Mouse (Mus musculus) spleen, adult 2 months (tissue): Measurements from ENCODE around the gene Pmch. TPM values are rescaled to one million over a fixed set of nuclear protein-coding genes. Genes with fewer than 3 reads are reported as not detected.

Source experiments
- DNase-seq, 2 experiments: peaks; one replicate each; pipeline versions ENCODE4 v3.0.0 to v3.0.0-alpha.2; 2012 to 2021; ENCODE audit warnings: low spot score in 2 of 2, low read depth in 1 of 2
- H3K27ac ChIP-seq: fragments of 200-500 bp; 2 replicates; pipeline ENCODE4 v1.5.1; 2012; ENCODE audit warnings: low read length, inconsistent platforms; ENCODE audit not compliant: insufficient read depth
- H3K27me3 ChIP-seq: fragments of 200-500 bp; 2 replicates; pipeline ENCODE4 v1.6.1; 2012; ENCODE audit warnings: mild to moderate bottlenecking, moderate library complexity, low read length, inconsistent platforms; ENCODE audit not compliant: control insufficient read depth, insufficient read depth
- H3K36me3 ChIP-seq: fragments of 200-500 bp; 2 replicates; pipeline ENCODE4 v1.6.1; 2012; ENCODE audit warnings: mild to moderate bottlenecking, low read length, inconsistent platforms; ENCODE audit not compliant: control insufficient read depth, insufficient read depth
- H3K4me1 ChIP-seq: fragments of 200-500 bp; 2 replicates; pipeline ENCODE4 v1.6.1; 2011; ENCODE audit warnings: inconsistent platforms; ENCODE audit not compliant: control insufficient read depth, insufficient read depth, insufficient read length
- H3K4me3 ChIP-seq: fragments of 200-500 bp; 2 replicates; pipeline ENCODE4 v1.5.1; 2011; ENCODE audit warnings: mild to moderate bottlenecking, inconsistent platforms; ENCODE audit not compliant: insufficient read depth, insufficient read length; ENCODE audit errors: extremely low read depth
- CTCF ChIP-seq: fragments of 200-500 bp; IDR thresholded peaks from 2 replicates; pipeline ENCODE4 v1.5.1; 2011; ENCODE audit warnings: mild to moderate bottlenecking, inconsistent platforms; ENCODE audit not compliant: insufficient read depth, insufficient read length, insufficient replicate concordance; ENCODE audit errors: extremely low read depth
- POLR2A ChIP-seq: fragments of 200-500 bp; IDR thresholded peaks from 2 replicates; pipeline ENCODE4 v1.6.1; 2011; ENCODE audit warnings: low read depth, low read length, inconsistent platforms
- WGBS: fragments of 180-500 bp; shearing (Covaris S2); methylation state at CpG from one replicate; pipeline ENCODE4 v1.1.7; 2018; 5-methylcytosine and 5-hydroxymethylcytosine counted together
- polyA plus RNA-seq: library from polyadenylated mRNA; depleted of rRNA; stranded (reverse); fragments of >200 nt; gene quantifications from 2 replicates; pipeline ENCODE4 v1.2.3, GENCODE M21; 2012; rRNA removed

Pmch gene
- polyA plus RNA-seq, 1 experiment, result not detected

DNA sequence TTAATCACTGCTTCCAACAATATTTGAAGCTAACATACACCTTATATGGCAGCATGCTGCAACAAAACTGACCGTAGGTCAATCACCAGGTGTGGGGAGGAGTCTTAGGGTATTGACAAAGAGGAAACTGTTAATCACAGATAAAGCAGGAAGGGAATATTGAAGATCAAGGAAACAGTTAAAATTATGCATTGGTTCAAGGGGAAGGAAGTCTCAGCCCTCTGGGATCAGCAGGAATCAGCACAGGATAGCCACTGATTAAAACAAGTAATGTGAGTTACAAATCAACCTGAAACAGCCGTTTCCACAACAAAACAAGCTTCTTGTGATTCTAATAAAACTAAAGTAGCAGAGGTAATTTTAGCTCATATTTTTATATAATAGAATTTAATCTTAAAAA lies 26.0 kb upstream of the Pmch start:
- H3K27me3 ChIP-seq, result no peaks in the 10 kb centered on the region
- DNase-seq, result no peak
- TF ChIP-seq CTCF (no peak), POLR2A (no peak)
- H3K4me3 ChIP-seq, result no peak overlapping the region
- H3K4me1 ChIP-seq, result no peaks in the 10 kb centered on the region
- WGBS, result 64% methylated on average over 2 of the region's 2 CpGs
- no peaks in the 10 kb centered on the region for H3K36me3 ChIP-seq
- no peak overlapping the region for H3K27ac ChIP-seq

DNA sequence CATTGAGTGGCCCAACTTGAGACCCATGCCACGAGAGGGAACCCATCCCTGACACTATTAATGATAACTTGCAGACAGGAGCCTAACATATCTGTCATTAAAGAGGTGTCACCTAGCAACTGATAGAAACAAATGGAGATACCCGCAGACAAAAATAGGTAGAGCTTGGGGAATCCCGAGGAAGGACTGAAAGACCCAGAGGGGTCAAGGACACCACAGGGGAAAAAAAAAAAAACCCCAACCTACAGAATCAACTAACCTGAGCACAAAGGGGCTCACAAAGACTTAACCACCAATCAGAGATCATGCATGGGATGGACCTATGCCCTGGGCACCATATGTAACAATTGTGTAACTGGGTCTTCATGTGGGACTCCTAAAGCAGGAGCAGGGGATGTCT lies 23.5 kb upstream of the Pmch start:
- H3K27ac ChIP-seq, result no peak overlapping the region
- H3K4me1 ChIP-seq, result no peaks in the 10 kb centered on the region
- H3K4me3 ChIP-seq, result no peak overlapping the region
- no peak for TF ChIP-seq POLR2A
- TF ChIP-seq CTCF, result no peak
- no peak for DNase-seq
- no peaks in the 10 kb centered on the region for H3K27me3 ChIP-seq
- no peaks in the 10 kb centered on the region for H3K36me3 ChIP-seq
- WGBS, result 83% methylated on average over 3 of the region's 3 CpGs

DNA sequence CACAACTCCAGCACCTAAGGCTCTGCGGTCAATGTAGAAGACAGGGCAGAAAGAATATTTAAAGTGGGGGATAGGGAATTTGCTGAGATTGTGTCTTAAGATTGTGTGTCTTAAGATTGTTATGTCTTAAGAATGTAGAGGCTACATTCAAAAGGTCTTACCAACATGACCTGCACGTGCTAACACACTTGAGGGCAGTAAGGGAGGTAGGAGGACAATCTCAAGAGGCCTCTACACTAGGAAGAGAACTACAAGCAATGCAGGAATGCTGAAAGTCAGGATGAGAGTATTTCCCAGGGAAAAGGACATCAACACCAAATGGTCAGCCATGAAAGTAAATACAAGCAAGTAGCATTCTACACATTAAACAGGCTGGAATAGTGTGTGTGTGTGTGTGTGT lies 15.3 kb downstream of the Pmch start:
- no peak overlapping the region for H3K27ac ChIP-seq
- H3K4me1 ChIP-seq, result no peaks in the 10 kb centered on the region
- H3K36me3 ChIP-seq, result no peaks in the 10 kb centered on the region
- 93% methylated on average over 2 of the region's 2 CpGs for WGBS
- no peaks in the 10 kb centered on the region for H3K27me3 ChIP-seq
- no peak for DNase-seq
- TF ChIP-seq POLR2A, result no peak
- TF ChIP-seq CTCF, result no peak
- no peak overlapping the region for H3K4me3 ChIP-seq

DNA sequence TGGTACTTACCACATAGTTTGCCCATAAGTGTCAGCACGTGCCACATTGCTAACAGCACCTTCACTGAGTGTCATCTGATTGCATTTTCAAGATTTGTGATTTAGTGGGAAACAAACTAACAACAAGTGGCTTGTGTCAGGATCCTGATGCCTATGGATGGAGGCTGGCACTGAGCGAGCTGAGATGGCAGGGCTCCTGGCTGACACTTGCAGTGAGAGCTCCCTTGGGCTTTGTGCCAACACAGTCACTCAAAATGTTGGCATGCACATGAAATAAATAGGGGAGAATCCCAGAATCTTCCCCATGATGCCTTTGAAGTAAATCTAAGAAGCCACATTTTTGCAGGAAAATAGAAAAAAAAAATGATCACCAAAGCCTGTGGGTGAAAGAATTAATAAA lies 22.4 kb downstream of the Pmch start:
- DNase-seq, result no peak
- 91% methylated on average over 2 of the region's 2 CpGs for WGBS
- no peak overlapping the region for H3K4me3 ChIP-seq
- TF ChIP-seq POLR2A (no peak), CTCF (no peak)
- no peaks in the 10 kb centered on the region for H3K4me1 ChIP-seq
- H3K36me3 ChIP-seq, result no peaks in the 10 kb centered on the region
- no peaks in the 10 kb centered on the region for H3K27me3 ChIP-seq
- no peak overlapping the region for H3K27ac ChIP-seq

DNA sequence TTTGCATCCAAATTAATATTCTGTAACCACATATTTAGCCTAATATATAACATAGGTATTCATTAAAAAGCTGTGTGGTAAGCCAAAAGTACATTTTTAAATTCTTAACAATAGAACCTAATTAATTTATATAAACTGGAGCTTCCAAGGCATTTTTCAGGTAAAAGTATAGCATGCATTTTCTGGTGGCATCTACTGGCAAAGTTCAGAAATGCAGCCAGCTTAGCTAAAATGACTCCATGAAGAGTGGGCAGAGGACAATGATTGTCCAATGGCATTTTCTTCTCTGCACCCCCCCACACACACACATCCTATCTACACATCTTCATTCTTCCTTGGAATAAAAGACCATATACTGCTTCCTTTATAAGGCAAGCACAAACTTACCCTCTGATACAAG lies 28.8 kb downstream of the Pmch start:
- H3K27ac ChIP-seq, result no peak overlapping the region
- DNase-seq, result no peak
- H3K27me3 ChIP-seq, result no peaks in the 10 kb centered on the region
- H3K36me3 ChIP-seq, result no peaks in the 10 kb centered on the region
- no peaks in the 10 kb centered on the region for H3K4me1 ChIP-seq
- TF ChIP-seq CTCF, result no peak
- no peak for TF ChIP-seq POLR2A
- H3K4me3 ChIP-seq, result no peak overlapping the region

DNA sequence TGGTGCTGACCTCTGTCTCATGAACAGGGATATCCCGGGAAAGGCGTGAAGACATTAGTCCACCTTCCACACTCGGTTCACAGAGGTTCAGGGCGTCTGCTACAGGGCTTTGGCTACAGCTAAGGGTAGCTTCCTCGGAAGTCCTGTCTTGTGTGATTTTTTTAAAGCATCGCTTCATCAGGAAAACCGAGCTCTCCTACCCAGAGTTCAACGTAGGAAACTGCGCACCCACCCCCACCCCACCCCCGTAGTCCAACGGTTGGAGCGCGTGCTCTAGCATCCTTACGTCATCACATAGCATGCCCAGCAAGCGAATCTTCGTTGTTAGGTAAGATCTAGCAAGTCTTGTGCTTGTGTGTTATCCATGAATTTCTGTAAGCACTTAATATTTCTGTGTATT lies 44.8 kb downstream of the Pmch start:
- TF ChIP-seq CTCF (no peak), POLR2A (no peak)
- Histone ChIP-seq H3K4me3 (no peak overlapping the region), H3K36me3 (no peaks in the 10 kb centered on the region), H3K27ac (no peak overlapping the region), H3K4me1 (no peaks in the 10 kb centered on the region), H3K27me3 (no peaks in the 10 kb centered on the region)
- DNase-seq, result no peak
- WGBS, result 97% methylated on average over 16 of the region's 16 CpGs

Other genes with a start within 250 kb of the Pmch start
- 54.6 and 56.0 TPM in 2 replicates for gene Igf1, start 232.8 kb upstream of the Pmch start, polyA plus RNA-seq
- gene Parpbp, start 55.9 kb downstream of the Pmch start, polyA plus RNA-seq, result 0.59 and 0.84 TPM in 2 replicates
- gene Nup37, start 55.9 kb downstream of the Pmch start, polyA plus RNA-seq, result 2.1 and 2.3 TPM in 2 replicates
- 6.0 and 6.9 TPM in 2 replicates for gene Washc3, start 110.0 kb downstream of the Pmch start, polyA plus RNA-seq